Mouse (Mus musculus): ENCODE results near the gene B020031M17Rik. TPM values are rescaled to one million over a fixed set of nuclear protein-coding genes. Genes with fewer than 3 reads are reported as not detected.
A peak's percentile ranks its signal among the peaks of the same experiment; 100 is the strongest.
"Not testable (repeated sequence)": the region's sequence is repeated elsewhere in the genome, so short reads cannot be mapped to it uniquely, and the experiment has no call there.

B020031M17Rik gene
- not detected in 2 replicates for polyA plus RNA-seq (2014; fragmentation: Nextera tagmentation; extraction: Ambion mirVana)

DNA sequence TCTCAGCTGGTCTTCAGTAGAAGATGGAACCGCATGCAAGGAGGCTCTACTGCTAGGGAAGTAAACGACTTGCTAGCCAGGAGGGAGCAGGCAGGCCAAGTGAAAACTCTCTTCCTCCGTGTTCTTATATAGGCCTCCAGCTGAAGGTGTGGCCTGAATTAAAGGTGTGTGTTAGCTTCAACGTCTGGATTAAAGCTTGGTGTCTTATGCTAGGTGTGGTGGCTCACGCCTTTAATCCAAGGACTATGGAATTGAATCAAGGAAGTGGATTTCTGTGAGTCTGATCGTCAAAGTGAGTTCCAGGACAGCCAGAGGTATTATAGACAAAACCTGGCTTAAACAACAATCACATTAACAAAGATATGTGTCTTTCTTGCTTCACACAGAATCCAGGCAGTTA, at the start of gene B020031M17Rik:
Gene B020031M17Rik (minus strand): TSS at position 101 of the 400 bp plus-strand sequence.
- not testable (repeated sequence) for H3K9me3 ChIP-seq (ENCODE audit: control insufficient read depth, low read length)

DNA sequence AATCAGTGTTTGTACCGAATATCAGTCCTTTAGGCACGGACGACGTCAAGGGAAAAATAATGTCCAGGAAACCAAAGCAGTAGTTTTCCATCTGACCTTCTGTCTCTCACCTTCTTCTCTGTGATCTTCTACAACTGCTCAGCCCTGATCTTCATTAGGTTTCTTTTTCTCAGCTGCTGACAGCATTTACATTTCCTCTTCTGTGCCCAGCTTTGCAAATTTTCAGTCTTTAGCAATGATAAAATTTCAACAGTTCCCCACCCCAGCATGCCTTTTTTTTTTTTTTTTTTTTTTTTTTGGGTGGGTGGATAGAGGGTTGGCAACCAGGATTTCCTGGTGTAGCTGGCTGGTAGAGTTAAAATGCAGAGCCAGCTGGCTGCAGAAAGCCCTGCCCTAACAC, 48.6 kb upstream of the B020031M17Rik start:
- ATAC-seq (replicated peaks; ENCODE audit: low FRiP score): 0 out of 2 replicates have a peak, but pooled peaks have one; percentile 19
- H3K27me3 ChIP-seq (ENCODE audit: control insufficient read depth, insufficient read depth, low read length); H3K9me3 ChIP-seq (ENCODE audit: control insufficient read depth, low read length); H3K4me3 ChIP-seq (ENCODE audit: low read depth, low read length); DNase-seq (ENCODE audit: low spot score); H3K9ac ChIP-seq (ENCODE audit: low read length); H3K4me2 ChIP-seq (ENCODE audit: low read depth, low read length, severe bottlenecking); H3K4me1 ChIP-seq (replicated peaks; ENCODE audit: control insufficient read depth, insufficient read depth, low read length); H3K27ac ChIP-seq (ENCODE audit: low read depth, low read length); H3K36me3 ChIP-seq (ENCODE audit: control insufficient read depth, insufficient read depth, low read length): not testable (repeated sequence)
- no CpG with 5 or more reads among the region's 4 CpGs for WGBS

More for the DNA sequence above, at the start of gene B020031M17Rik:
- 66% methylated on average over 3 of the region's 6 CpGs for WGBS
- not testable (repeated sequence) for H3K4me1 ChIP-seq (replicated peaks; ENCODE audit: control insufficient read depth, insufficient read depth, low read length); H3K4me2 ChIP-seq (ENCODE audit: low read depth, low read length, severe bottlenecking); H3K9ac ChIP-seq (ENCODE audit: low read length); H3K27me3 ChIP-seq (ENCODE audit: control insufficient read depth, insufficient read depth, low read length); DNase-seq (ENCODE audit: low spot score); H3K27ac ChIP-seq (ENCODE audit: low read depth, low read length); ATAC-seq (replicated peaks; ENCODE audit: low FRiP score); H3K36me3 ChIP-seq (ENCODE audit: control insufficient read depth, insufficient read depth, low read length); H3K4me3 ChIP-seq (ENCODE audit: low read depth, low read length)

DNA sequence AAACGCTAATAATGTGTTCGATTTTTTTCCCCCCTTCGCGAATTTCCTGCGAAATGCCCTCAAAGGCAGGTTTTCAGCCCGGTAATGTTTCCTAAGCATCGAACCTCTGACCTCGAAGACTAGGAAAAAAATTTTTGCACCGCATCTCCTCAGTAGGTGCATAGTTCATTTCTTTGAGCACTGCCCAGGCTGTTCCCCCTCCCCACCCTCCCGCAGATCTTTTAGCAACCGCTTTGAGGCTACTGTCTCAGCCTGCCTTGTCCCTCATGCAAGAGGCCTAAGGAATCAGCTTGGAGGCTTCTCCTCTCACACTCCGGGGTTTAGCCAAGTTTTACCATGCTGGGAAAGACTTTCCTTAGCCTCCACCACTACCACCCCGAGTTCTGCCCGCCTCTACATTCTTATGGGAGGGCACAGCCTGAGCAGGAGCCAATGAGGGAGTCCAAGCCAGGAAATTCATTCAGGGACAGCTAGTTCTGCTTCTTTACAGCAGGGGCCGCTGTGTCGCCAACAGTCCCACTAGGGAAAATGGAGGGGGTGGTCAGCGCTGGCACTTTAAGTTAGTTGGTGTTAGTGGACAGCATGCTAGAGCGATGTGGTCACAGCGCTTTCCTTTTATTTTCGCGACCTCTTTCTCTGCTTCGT, 48.0 kb upstream of the B020031M17Rik start:
- not testable (repeated sequence) for H3K36me3 ChIP-seq (ENCODE audit: control insufficient read depth, insufficient read depth, low read length); H3K9ac ChIP-seq (ENCODE audit: low read length); H3K27ac ChIP-seq (ENCODE audit: low read depth, low read length); H3K4me1 ChIP-seq (replicated peaks; ENCODE audit: control insufficient read depth, insufficient read depth, low read length); DNase-seq (ENCODE audit: low spot score); H3K9me3 ChIP-seq (ENCODE audit: control insufficient read depth, low read length); H3K27me3 ChIP-seq (ENCODE audit: control insufficient read depth, insufficient read depth, low read length); H3K4me2 ChIP-seq (ENCODE audit: low read depth, low read length, severe bottlenecking); H3K4me3 ChIP-seq (ENCODE audit: low read depth, low read length)
- no CpG with 5 or more reads among the region's 22 CpGs for WGBS
- ATAC-seq (replicated peaks; ENCODE audit: low FRiP score): peak; percentile 95

DNA sequence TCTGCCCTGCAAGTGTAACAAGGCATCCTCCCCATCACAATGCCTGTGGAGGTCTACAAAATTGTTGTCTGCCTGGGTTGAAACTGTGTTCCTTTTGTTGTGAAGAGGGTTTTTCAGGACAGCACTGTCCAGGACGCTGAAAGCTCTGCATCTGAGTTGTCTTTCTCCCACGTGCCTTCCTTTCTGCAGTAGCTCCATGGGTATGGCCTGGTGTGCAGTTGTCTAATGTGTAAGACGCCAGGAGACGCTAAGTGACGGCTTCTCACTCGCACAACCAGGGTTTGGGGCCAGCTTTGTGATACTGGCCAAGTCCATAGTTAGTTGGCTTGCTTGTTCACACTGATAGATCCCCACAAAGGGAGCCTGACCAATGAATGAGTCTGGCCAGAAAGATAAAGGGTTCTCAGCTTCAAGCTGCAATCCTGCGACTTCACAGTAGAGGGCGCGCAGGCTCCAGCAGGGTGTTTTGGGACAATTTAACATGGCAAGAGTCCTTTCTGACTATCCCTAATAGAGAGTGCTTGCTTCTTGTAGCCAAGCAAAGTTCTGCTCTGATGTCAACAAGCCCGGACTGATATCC, 41.4 kb upstream of the B020031M17Rik start:
- ATAC-seq (replicated peaks; ENCODE audit: low FRiP score); H3K9me3 ChIP-seq (ENCODE audit: control insufficient read depth, low read length): not testable (repeated sequence)

DNA sequence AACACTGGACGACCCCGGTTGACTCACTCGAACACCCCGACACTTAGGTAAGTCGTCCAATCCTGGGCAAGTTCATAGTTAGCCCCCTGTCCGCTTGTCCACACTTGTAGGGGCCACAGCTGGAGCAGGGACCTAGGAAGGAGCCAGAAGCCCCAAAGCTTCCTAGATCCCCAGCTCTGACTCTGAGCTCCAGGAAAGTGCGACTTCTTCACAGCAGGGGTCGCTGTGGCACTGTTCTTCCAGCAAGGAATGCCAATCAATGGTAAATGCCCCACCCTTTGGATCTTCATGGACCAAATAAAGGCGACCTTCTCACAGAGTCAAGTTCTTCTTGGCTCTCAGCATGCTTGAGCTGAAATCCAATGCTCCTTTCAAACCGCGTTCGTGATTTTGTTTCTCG, 40.7 kb upstream of the B020031M17Rik start:
- not testable (repeated sequence) for H3K27ac ChIP-seq (ENCODE audit: low read depth, low read length); H3K4me3 ChIP-seq (ENCODE audit: low read depth, low read length); H3K4me2 ChIP-seq (ENCODE audit: low read depth, low read length, severe bottlenecking); H3K9ac ChIP-seq (ENCODE audit: low read length); DNase-seq (ENCODE audit: low spot score); H3K9me3 ChIP-seq (ENCODE audit: control insufficient read depth, low read length); ATAC-seq (replicated peaks; ENCODE audit: low FRiP score); H3K36me3 ChIP-seq (ENCODE audit: control insufficient read depth, insufficient read depth, low read length); H3K4me1 ChIP-seq (replicated peaks; ENCODE audit: control insufficient read depth, insufficient read depth, low read length); H3K27me3 ChIP-seq (ENCODE audit: control insufficient read depth, insufficient read depth, low read length)
- no CpG with 5 or more reads among the region's 13 CpGs for WGBS

More for the DNA sequence above, 41.4 kb upstream of the B020031M17Rik start:
- not testable (repeated sequence) for H3K4me1 ChIP-seq (replicated peaks; ENCODE audit: control insufficient read depth, insufficient read depth, low read length); H3K27me3 ChIP-seq (ENCODE audit: control insufficient read depth, insufficient read depth, low read length); H3K27ac ChIP-seq (ENCODE audit: low read depth, low read length); H3K4me2 ChIP-seq (ENCODE audit: low read depth, low read length, severe bottlenecking); H3K9ac ChIP-seq (ENCODE audit: low read length); H3K36me3 ChIP-seq (ENCODE audit: control insufficient read depth, insufficient read depth, low read length); DNase-seq (ENCODE audit: low spot score); H3K4me3 ChIP-seq (ENCODE audit: low read depth, low read length)
- WGBS: no CpG with 5 or more reads among the region's 10 CpGs

DNA sequence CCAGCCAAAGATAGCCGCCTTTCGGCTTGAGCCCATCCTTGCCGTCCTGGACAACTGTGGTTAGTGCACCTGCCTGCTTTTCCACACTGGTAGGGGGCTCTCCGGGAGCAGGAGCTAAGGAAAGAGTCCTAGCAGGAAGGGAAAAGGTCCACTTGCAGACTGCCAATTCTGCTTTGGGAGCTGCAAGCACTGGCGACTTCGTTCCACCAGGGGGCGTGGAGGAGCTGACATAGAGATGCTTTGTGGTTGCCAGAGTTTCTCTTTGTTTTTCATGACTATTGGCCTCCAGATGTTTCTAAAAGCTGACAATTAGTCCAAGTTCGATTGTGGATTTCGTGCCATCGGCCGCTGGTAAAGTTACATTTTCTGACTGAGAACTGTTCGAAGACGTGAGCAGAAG, 18.6 kb upstream of the B020031M17Rik start:
- not testable (repeated sequence) for H3K9me3 ChIP-seq (ENCODE audit: control insufficient read depth, low read length); H3K9ac ChIP-seq (ENCODE audit: low read length); H3K4me3 ChIP-seq (ENCODE audit: low read depth, low read length); H3K27me3 ChIP-seq (ENCODE audit: control insufficient read depth, insufficient read depth, low read length); H3K4me2 ChIP-seq (ENCODE audit: low read depth, low read length, severe bottlenecking); H3K36me3 ChIP-seq (ENCODE audit: control insufficient read depth, insufficient read depth, low read length); DNase-seq (ENCODE audit: low spot score); H3K27ac ChIP-seq (ENCODE audit: low read depth, low read length); H3K4me1 ChIP-seq (replicated peaks; ENCODE audit: control insufficient read depth, insufficient read depth, low read length)
- ATAC-seq (replicated peaks; ENCODE audit: low FRiP score): 0 out of 2 replicates have a peak, but pooled peaks have one; percentile 13
- no CpG with 5 or more reads among the region's 13 CpGs for WGBS

DNA sequence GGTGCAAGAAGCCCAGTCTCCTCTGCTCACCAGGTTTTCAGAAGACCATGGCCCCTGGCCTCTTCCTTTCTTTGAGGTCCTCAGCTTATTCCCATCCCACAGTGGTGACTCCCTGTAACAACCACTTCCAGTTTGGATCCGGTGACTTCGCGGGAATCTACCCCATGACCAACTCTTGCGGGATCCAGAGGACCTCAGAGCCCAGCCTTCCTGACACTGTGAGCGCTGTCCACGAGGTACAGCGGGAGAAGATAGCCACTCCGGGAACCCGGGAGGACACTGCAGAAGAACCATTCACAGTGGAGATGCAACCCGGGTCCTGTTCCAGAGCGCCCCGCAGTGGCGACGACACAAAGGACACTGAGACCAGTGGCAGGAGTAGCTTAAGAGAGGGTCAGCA, 17.6 kb upstream of the B020031M17Rik start:
- not testable (repeated sequence) for H3K4me1 ChIP-seq (replicated peaks; ENCODE audit: control insufficient read depth, insufficient read depth, low read length); H3K27me3 ChIP-seq (ENCODE audit: control insufficient read depth, insufficient read depth, low read length); H3K27ac ChIP-seq (ENCODE audit: low read depth, low read length); DNase-seq (ENCODE audit: low spot score); H3K4me3 ChIP-seq (ENCODE audit: low read depth, low read length); H3K36me3 ChIP-seq (ENCODE audit: control insufficient read depth, insufficient read depth, low read length); H3K4me2 ChIP-seq (ENCODE audit: low read depth, low read length, severe bottlenecking); H3K9ac ChIP-seq (ENCODE audit: low read length); H3K9me3 ChIP-seq (ENCODE audit: control insufficient read depth, low read length)
- 0 out of 2 replicates have a peak, but pooled peaks have one; percentile 3 for ATAC-seq (replicated peaks; ENCODE audit: low FRiP score)
- no CpG with 5 or more reads among the region's 14 CpGs for WGBS

DNA sequence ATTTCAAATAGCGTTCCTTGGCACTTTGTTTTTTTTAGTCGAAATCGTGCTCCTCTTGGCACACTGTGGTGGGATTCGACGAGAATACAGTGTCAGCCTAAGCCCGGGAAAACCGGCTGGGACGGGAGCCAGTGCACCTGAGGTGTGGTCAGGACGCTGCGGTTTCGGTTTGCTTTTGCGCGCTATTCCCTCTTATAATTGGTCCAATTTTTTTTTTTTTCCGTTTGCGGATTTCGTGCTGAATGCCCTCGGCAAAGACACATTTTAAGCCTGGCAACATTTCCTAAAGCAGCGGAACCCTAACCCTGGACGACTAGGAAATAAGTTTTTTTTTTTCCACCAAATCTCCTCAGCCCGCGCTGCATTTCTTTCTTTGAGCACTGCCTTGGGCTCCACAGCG, 15.4 kb upstream of the B020031M17Rik start:
- not testable (repeated sequence) for H3K9ac ChIP-seq (ENCODE audit: low read length); H3K4me2 ChIP-seq (ENCODE audit: low read depth, low read length, severe bottlenecking); H3K27ac ChIP-seq (ENCODE audit: low read depth, low read length); H3K27me3 ChIP-seq (ENCODE audit: control insufficient read depth, insufficient read depth, low read length); H3K4me1 ChIP-seq (replicated peaks; ENCODE audit: control insufficient read depth, insufficient read depth, low read length); H3K36me3 ChIP-seq (ENCODE audit: control insufficient read depth, insufficient read depth, low read length); H3K4me3 ChIP-seq (ENCODE audit: low read depth, low read length); H3K9me3 ChIP-seq (ENCODE audit: control insufficient read depth, low read length)
- 1% methylated on average over 20 of the region's 22 CpGs for WGBS
- ATAC-seq (replicated peaks; ENCODE audit: low FRiP score): peak; percentile 40
- DNase-seq (ENCODE audit: low spot score): peak; percentile 50

All from forebrain, embryonic 11.5 days (tissue).